Mouse (Mus musculus) macrophage (primary cell): ENCODE results near the gene Rin2. TPM values are rescaled to one million over a fixed set of nuclear protein-coding genes. Genes with fewer than 3 reads are reported as not detected.

Experiments
- H3K27ac ChIP-seq: fragments of 350-480 bp; formaldehyde crosslinking; 2 replicates; pipeline ENCODE4 v1.9.0; 2021
- H3K36me3 ChIP-seq: fragments of 350-480 bp; formaldehyde crosslinking; 2 replicates; pipeline ENCODE4 v1.9.0; 2021; ENCODE audit errors: inconsistent target
- H3K4me3 ChIP-seq: fragments of 350-480 bp; formaldehyde crosslinking; 2 replicates; pipeline ENCODE4 v1.9.0; 2021; ENCODE audit errors: inconsistent target
- H3K79me2 ChIP-seq: fragments of 350-480 bp; formaldehyde crosslinking; 2 replicates; pipeline ENCODE4 v1.9.0; 2021; ENCODE audit errors: inconsistent target
- WGBS: methylation state at CpG from one replicate; pipeline ENCODE4 v1.1.7; 2026; ENCODE audit warnings: inconsistent platforms; ENCODE audit not compliant: missing documents; 5-methylcytosine and 5-hydroxymethylcytosine counted together
- polyA plus RNA-seq: library from polyadenylated mRNA; stranded (reverse); fragments of 250-400 nt; gene quantifications from 3 replicates; pipeline ENCODE4 v1.2.4, GENCODE M21; 2018; ENCODE audit warnings: inconsistent platforms

The Rin2 gene
- polyA plus RNA-seq, 1 experiment from 2014 or later, result 29.2 TPM

DNA sequence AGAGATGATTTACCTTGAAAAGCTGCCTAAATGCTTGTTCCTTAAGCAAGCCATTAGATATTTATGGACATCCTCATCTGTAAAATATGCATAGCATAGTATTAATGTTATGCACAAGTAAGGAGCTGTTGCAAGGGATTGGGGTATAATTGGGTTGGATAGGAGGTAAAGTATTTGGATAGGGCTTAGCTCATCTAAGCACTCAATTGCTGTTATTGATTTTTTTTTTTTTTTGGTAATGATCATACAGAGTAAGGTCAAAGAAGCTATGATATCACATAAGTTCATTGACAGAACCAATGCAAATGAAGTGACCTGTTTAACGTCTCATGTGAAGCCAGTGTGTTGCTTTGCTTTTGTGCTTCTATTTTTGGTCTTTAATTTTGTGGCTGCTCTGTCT is 198.9 kb downstream of the Rin2 start:
- Histone ChIP-seq H3K4me3 (no peak overlapping the region), H3K36me3 (peaks cover 48% of the 10 kb centered on the region), H3K79me2 (peaks cover 100% of the 10 kb centered on the region), H3K27ac (no peak overlapping the region)
- WGBS, result 100% methylated on average over 1 of the region's 1 CpGs

GRCm38 (mm10) chr2:145874879-145875482 is 200.0 kb downstream of the Rin2 start:
- Histone ChIP-seq H3K79me2 (peaks cover 98% of the 10 kb centered on the region), H3K36me3 (peaks cover 54% of the 10 kb centered on the region), H3K4me3 (no peak overlapping the region), H3K27ac (no peak overlapping the region)
- WGBS, result 78% methylated on average over 3 of the region's 3 CpGs

GRCm38 (mm10) chr2:145877191-145877590 is 202.2 kb downstream of the Rin2 start:
- Histone ChIP-seq H3K4me3 (no peak overlapping the region), H3K27ac (no peak overlapping the region), H3K36me3 (peaks cover 61% of the 10 kb centered on the region), H3K79me2 (peaks cover 97% of the 10 kb centered on the region)
- WGBS, result 93% methylated on average over 3 of the region's 3 CpGs

DNA sequence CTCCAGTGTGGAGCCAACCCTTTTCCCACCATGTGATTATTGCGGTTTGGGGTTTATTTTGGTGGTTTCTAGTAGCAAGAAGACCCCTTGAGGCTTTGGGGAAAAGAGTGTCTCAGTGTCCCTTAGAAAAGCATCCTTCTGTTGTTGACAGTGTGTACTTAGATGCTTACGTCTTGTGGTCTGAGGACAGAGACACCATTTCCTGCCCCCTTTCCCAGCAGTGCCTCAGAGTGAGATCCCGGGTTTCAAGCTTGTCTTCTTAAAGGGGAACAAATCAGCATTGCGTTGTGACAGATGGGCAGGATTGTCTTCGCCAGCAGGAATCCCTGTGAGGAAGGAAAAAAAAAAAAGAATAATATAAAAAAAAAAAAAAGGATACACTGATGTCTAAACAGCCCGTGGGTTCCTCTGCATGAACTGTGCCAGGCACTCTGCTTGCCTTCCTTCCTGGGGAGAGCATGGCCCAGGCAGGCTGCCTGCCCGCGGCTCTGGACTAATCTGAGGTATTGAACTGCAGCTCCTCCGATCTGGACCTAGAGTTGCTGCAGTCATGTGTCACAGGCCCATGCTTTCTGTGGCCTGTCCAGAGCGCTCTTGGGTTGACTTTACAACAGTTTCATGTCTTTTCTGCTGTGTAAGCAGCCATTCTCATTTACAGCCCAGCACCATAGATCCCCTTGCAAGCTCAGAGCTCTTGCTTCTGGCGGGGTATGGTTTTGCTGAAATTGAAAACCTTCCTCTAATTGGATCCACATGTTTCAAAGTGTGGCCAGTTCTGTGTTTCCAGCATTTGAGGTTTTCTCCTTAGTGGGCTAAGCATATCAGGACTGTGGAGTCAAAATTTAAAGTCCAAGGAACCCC is 206.1 kb downstream of the Rin2 start:
- 66% methylated on average over 11 of the region's 11 CpGs for WGBS
- Histone ChIP-seq H3K36me3 (peaks cover 64% of the 10 kb centered on the region), H3K4me3 (no peak overlapping the region), H3K79me2 (peaks cover 86% of the 10 kb centered on the region), H3K27ac (peak overlapping the region; percentile 63)

GRCm38 (mm10) chr2:145881932-145882331 is 206.9 kb downstream of the Rin2 start:
- Histone ChIP-seq H3K27ac (peak overlapping the region; percentile 63), H3K36me3 (peaks cover 61% of the 10 kb centered on the region), H3K79me2 (peaks cover 83% of the 10 kb centered on the region), H3K4me3 (no peak overlapping the region)
- WGBS, result 100% methylated on average over 4 of the region's 5 CpGs

DNA sequence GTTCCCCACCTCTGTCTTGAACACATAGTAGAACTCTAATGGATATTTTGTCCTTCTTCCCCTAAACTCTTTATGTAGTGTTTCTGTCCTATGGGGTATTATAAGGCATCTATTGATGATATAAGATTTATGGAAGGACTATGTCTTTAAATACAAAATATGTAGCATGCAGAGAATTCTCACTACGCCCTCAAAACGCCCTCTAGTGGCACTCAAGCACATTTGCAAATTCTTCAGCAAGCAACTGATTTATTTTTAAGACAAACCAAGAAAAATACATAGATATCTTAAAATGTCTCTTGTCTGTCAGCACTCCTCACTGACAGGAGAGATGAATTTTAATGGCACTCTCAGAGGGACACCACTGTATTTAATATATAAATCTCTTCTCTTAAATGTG is 207.4 kb downstream of the Rin2 start:
- 11% methylated on average over 2 of the region's 2 CpGs for WGBS
- Histone ChIP-seq H3K36me3 (peaks cover 59% of the 10 kb centered on the region), H3K79me2 (peaks cover 78% of the 10 kb centered on the region), H3K4me3 (no peak overlapping the region), H3K27ac (peak overlapping the region; percentile 99)

- 45% methylated on average over 17 of the region's 17 CpGs for WGBS
- peak overlapping the region; percentile 99 for H3K27ac ChIP-seq
- peaks cover 59% of the 10 kb centered on the region for H3K79me2 ChIP-seq
These were observed 209.3 kb downstream of the Rin2 start for GRCm38 (mm10) chr2:145884036-145884912.

GRCm38 (mm10) chr2:145884913-145885785 is 210.1 kb downstream of the Rin2 start:
- peaks cover 53% of the 10 kb centered on the region for H3K79me2 ChIP-seq
- no peak overlapping the region for H3K4me3 ChIP-seq
- peak overlapping the region; percentile 99 for H3K27ac ChIP-seq
- peaks cover 32% of the 10 kb centered on the region for H3K36me3 ChIP-seq
- 66% methylated on average over 14 of the region's 14 CpGs for WGBS

More at GRCm38 (mm10) chr2:145884036-145884912, 209.3 kb downstream of the Rin2 start:
- H3K4me3 ChIP-seq, result no peak overlapping the region
- H3K36me3 ChIP-seq, result peaks cover 40% of the 10 kb centered on the region

GRCm38 (mm10) chr2:145887937-145888765 is 213.1 kb downstream of the Rin2 start:
- peaks cover 23% of the 10 kb centered on the region for H3K36me3 ChIP-seq
- H3K4me3 ChIP-seq, result no peak overlapping the region
- H3K79me2 ChIP-seq, result peaks cover 24% of the 10 kb centered on the region
- peak overlapping the region; percentile 99 for H3K27ac ChIP-seq
- WGBS, result 16% methylated on average over 14 of the region's 14 CpGs

- 58% methylated on average over 6 of the region's 6 CpGs for WGBS
- Histone ChIP-seq H3K4me3 (no peak overlapping the region), H3K27ac (peak overlapping the region; percentile 99)
These were observed 213.9 kb downstream of the Rin2 start for GRCm38 (mm10) chr2:145888766-145889480.

DNA sequence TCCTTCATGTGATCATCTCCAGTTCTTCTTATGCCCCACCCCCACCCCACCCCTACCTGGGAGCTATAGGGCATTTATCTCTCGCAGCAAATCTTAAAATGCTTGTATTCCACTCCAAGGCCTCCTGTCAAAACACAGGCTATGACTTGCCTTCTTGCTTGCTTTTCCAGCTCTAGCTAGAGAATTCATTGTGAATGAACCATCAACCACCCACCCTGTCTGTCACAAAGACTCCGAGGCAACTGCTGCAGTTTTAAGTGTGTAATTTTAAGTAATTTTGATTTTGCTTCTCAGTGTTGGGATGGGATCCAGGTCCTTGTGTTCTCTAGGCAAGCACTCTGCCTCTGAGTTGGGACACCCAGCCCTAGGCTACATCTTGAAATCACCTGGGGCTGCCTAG is 215.6 kb downstream of the Rin2 start:
- H3K27ac ChIP-seq, result peak overlapping the region; percentile 99
- 60% methylated on average over 2 of the region's 2 CpGs for WGBS
- peaks cover 13% of the 10 kb centered on the region for H3K36me3 ChIP-seq

More at GRCm38 (mm10) chr2:145888766-145889480, 213.9 kb downstream of the Rin2 start:
- H3K79me2 ChIP-seq, result peaks cover 17% of the 10 kb centered on the region; the same call in 1 of the 2 replicates
- peaks cover 19% of the 10 kb centered on the region for H3K36me3 ChIP-seq

GRCm38 (mm10) chr2:145893756-145894155 is 218.7 kb downstream of the Rin2 start:
- Histone ChIP-seq H3K79me2 (no peaks in the 10 kb centered on the region), H3K27ac (no peak overlapping the region), H3K4me3 (no peak overlapping the region), H3K36me3 (no peaks in the 10 kb centered on the region)
- WGBS, result 89% methylated on average over 6 of the region's 6 CpGs

More for the DNA sequence above, 215.6 kb downstream of the Rin2 start:
- peaks cover 11% of the 10 kb centered on the region; the same call in 1 of the 2 replicates for H3K79me2 ChIP-seq
- H3K4me3 ChIP-seq, result no peak overlapping the region
